Mouse (Mus musculus) thymus, postnatal 0 days (tissue): ENCODE data around the gene Spen. TPM values are rescaled to one million over a fixed set of nuclear protein-coding genes. Genes with fewer than 3 reads are reported as not detected.
"Not testable (repeated sequence)": the region's sequence is repeated elsewhere in the genome, so short reads cannot be mapped to it uniquely, and the experiment has no call there.

Source experiments
- DNase-seq: peaks from one replicate; pipeline ENCODE4 v3.0.0-alpha.2; 2015; ENCODE audit warnings: low spot score
- polyA plus RNA-seq: library from polyadenylated mRNA; unstranded; fragments of >200 nt; fragmentation: Nextera tagmentation; extraction: Ambion mirVana; gene quantifications from 2 replicates; pipeline ENCODE4 v1.2.1, GENCODE M21; 2015

Spen gene
- polyA plus RNA-seq: 5.8 and 9.3 TPM in 2 replicates

DNA sequence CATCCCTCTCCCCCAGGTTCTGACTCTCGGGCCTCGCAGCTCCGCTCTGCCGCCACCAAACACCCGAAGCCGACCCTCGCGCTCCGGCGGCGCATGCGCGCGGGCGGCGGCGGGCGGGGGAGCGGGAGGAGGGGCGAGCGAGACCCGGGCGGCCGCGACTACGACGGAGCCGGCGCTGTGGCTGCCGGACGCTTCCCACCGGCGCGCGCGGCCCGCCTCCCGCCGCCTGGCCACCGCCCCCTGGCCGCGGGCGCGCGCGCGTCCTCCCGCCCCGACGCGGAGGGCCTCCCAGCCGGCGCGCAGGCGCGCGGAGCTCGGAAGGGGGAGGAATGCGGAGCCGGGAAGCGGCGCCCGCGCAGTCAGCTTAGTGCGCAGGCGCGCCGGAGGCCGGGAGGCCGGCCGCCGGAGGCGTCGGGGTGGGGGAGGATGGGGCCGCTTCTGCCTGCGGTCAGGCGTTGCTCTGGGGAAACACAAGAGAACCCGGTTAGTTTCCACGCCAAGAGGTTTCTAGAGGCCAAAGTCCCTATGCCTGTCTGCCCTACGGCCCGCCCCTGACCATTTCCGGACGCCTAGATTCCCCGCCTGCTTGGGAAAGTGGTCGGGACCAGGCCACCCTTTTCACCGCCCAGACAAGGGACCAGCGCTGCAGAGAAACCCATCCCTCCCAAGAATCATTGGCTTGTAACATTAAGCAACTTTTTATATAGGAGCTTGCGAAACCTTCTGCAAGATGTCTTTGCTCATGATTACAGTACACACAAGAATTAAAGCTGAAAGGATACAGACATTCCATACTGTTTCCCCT, at the start of gene Spen:
Spen (minus strand) TSS at position 190 of the 805 bp plus-strand sequence.
- peak; percentile 96 for DNase-seq

DNA sequence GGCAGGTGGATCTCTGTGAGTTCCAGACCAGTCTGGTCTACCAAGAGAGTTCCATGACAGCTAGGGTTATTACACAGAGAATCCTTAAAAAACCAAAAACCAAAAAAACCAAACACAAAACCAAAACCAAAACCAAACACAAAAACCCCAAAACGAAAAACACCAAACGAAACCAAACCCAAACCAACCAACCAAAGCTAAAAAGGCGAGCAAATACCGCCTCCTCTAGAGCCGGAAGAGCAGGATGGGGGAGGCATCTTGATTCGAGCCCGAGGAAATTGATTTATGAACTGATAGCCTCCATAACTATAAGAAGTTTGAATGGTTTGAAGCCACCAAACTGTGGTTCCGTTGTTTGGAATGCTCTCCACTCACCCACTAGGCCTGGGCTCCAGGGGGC, 45.5 kb upstream of the Spen start:
- DNase-seq: no peak

DNA sequence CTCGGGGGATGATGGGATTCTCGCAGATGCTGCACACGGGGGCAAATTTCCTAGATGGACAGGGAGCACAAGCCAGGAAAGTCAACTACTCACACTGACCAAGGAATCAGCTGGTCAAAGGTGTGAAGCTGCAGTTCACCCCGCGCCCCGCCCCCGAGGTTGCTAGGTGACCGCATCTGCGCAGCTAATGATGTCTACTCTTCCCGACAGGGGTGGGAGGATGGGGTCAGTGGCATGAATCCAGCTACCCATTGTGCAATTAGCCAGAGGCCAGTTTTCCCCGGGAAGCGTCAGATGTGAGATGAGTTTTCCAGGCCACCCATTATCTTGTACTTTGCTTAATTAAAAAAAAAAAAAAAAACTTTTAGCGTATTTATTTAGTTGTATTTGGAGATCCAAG, 42.7 kb upstream of the Spen start:
- DNase-seq: no peak

DNA sequence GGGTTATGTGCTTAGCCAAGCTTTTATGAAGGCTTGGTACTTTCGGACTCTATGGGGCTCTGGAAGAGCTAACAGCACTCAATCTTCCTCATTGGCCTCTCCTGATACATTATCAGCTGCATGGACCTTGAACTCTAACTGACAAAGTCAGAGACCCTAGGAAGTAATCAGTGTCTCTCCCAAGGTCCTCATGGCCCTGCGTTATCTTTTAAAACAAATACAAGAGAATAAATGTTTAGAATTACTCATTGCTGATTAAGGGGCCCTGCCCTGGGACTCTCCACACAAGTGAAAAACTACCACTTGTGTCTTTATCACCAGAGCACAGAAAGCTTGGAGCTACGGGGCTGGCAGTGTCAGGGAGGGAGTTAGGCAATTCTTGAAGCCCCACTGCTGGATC, 40.4 kb upstream of the Spen start:
- no peak for DNase-seq

- DNase-seq: no peak
Observed at GRCm38 (mm10) chr4:141576877-141577276, 38.5 kb upstream of the Spen start.

- no peak for DNase-seq
Observed at GRCm38 (mm10) chr4:141576404-141576803, 38.0 kb upstream of the Spen start.

DNA sequence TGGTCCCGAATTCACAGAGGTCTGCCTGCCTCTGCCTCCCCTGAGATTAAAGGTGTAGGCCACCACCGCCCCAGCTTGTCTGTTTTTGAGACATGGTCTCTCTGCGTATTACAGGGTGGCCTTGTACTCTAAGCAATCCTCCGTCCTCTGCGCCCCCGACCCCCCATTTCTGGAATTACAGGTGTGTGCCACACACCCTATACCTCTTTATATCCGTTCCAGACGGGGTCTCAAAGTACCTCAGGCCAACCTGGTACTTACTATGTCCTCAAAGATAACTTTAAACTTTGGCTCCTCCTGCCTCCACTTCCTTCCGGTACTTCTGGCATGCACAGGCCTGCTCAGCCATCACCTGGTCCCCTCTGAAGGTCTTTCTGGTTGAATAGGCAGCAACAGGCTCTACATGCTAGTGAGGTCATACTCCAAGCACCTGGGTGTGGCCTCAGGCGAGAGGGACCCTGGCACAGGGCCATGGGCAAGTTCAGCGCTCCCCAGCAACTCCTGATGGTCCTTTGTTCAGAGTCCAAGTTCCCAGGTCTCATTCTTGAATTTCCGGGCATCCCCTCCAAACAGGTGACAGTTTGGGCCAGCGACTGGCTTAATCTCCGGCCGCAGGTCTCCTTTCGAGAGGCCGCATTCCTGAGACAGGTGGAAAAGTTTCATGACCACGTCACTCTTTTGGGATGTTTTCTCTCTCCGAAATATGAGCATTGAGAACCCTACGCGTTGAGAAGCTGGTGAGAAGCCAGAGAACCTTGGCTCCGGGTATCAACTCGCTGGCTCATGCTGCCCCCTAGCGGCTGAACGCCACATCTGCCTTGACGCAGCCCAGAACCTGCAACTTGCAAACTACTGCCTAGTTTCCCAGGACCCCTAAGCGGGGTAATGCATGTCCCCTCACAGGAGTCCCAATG, 36.6 kb upstream of the Spen start:
- peak; percentile 84 for DNase-seq

- DNase-seq: no peak
Observed at GRCm38 (mm10) chr4:141573359-141573966, 35.1 kb upstream of the Spen start.

GRCm38 (mm10) chr4:141572668-141573358, 34.4 kb upstream of the Spen start:
- no peak for DNase-seq

DNA sequence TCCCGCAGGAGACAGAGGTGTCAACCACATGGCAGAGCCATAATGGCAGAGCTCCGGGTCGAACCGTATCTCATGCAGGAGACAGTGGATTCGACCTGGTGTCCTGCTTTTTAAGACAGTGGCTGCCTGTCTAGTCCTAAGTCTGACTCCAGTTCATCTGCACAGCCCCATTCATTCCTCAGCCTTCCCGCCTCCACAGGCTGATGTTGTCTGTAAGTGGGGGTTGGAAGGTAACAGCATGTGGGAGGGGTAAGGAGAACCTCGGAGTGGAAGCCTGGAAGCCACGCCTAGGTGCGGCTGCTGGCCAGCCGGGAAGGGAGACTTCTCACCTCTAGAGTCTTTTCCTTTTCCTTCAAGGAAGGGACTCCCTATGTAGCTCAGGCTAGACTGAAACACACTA, 33.5 kb upstream of the Spen start:
- no peak for DNase-seq

DNA sequence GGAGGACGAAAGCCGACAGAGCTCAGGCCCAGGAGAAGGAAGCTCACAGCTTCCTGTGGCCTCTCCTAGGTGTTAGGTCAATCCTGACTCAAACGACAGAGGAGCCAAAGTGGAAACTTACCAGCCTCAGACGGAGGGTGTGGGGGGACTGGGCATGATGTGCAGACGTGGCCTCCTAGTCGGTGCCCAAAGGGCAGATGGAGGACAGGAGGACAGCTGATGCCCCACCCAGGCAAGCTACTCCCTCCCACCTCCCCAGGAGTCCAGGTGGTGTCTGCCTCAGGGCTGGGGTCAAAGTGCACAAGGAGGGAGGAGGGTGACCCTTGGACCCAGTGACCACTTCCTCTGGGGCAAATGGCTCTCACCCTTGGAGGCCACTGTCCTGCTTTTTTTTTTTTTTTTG, 32.9 kb upstream of the Spen start:
- no peak for DNase-seq

DNA sequence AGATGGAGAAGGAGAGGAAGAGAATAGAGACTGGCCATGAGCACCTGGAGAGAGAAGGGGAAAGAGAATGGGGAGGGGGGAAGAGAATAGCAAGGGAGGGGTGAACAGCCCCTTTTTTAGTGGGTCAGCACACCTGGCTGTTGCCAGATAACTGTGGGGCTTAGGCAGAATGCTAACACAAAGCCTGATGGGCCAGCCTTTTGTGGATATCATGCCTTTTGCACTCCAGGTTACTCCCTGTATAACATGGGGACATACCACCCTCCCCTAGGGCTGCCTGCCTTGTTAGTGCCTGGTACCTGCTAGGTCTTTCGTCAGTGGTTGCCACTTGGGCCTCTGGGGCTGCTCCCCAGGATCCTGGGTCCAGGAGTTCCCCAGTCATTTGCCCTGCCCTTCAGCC, 32.4 kb upstream of the Spen start:
- no peak for DNase-seq

GRCm38 (mm10) chr4:141570004-141570403, 31.6 kb upstream of the Spen start:
- DNase-seq: no peak

DNA sequence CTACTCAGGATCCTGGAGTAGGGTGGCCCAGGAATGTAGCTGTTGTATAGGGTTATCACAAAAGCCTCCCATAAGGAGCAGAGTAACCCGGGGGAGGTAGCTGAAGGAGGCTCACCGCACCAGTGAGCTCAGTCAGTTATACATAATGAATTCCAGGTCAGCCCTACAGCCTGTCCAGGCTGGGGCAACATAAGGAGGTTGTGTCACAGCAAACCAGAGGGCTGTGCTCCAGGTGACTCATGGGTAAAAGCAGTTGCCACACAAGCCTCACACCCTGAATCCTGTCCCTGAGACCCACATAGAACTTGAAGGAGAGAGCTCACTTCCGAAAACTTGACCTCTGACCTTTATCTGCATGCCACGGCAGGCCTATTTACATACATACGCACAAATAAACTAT, 30.6 kb upstream of the Spen start:
- DNase-seq: no peak

- DNase-seq: not testable (repeated sequence)
Observed at GRCm38 (mm10) chr4:141567174-141567573, 28.8 kb upstream of the Spen start.

GRCm38 (mm10) chr4:141566187-141566586, 27.8 kb upstream of the Spen start:
- DNase-seq: no peak

DNA sequence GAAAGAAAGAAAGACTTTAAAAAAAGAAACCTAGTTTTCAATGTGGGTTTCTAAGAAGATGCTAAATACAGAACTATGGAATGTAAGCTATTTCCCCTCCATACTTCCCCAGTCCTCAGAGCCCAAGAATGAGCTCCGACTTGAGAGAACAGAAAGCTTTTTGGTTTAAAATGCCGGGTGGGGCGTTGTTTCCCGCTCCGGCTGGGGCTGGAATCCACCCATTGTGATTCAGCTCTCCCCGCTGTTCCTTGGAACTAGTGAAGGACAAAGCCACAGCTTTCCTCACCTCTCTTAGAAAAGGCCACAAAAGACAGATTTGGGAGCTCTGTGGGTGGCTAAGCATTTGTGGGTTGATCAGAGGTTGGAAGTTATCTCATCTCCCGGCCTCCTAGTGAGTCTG, 26.9 kb upstream of the Spen start:
- DNase-seq: no peak

DNA sequence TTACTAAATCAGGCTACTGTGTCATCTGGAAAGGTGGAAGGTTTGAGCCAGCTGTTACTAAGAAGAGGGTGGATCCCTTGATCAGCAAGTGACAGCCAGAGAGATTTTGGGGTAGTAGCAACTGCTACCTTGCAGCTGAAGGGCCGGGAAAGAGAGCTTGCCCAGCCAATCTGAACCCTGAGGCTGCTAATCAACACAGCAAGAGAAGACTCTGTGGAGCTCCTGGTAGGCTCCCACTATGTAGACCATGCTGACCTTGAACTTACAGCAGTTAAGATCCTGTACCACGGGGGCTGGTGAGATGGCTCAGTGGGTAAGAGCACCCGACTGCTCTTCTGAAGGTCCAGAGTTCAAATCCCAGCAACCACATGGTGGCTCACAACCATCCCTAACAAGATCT, 26.3 kb upstream of the Spen start:
- DNase-seq: no peak

GRCm38 (mm10) chr4:141564209-141564608, 25.8 kb upstream of the Spen start:
- no peak for DNase-seq

GRCm38 (mm10) chr4:141562281-141562680, 23.9 kb upstream of the Spen start:
- no peak for DNase-seq

GRCm38 (mm10) chr4:141561331-141561919, 23.0 kb upstream of the Spen start:
- DNase-seq: not testable (repeated sequence)
